In genomic region chr7:100922907-100923306, GRCm38 (mm10) we compare ENCODE assay signal across 10 mouse cellular contexts. TPM values are rescaled to one million over a fixed set of nuclear protein-coding genes. Genes with fewer than 3 reads are reported as not detected.
A peak's percentile ranks its signal among the peaks of the same experiment; 100 is the strongest.
DNase-seq lines count a peak whose midpoint lies in the region; ATAC-seq and TF ChIP-seq lines count a peak whose summit lies in the region.
"Had no signal": no experiment of that assay in that cellular context is flagged by ENCODE, and none has a peak within 500 bp of the region (broad histone marks: within the 10 kb centered on the region; RNA-seq: fewer than 3 reads in every experiment).

No protein-coding gene starts in this region.

- H3K27me3 ChIP-seq in hindbrain, embryonic 10.5 days (ENCODE audit: insufficient read depth, poor library complexity, severe bottlenecking) = no peaks in the 10 kb centered on the region
- no peaks in the 10 kb centered on the region for H3K27me3 ChIP-seq in hindbrain, embryonic 12.5 days
- no peaks in the 10 kb centered on the region for H3K27me3 ChIP-seq in lung, postnatal 0 days (replicated peaks; ENCODE audit: insufficient read depth, low read length)
- no peaks in the 10 kb centered on the region for H3K27me3 ChIP-seq in embryonic facial prominence, embryonic 13.5 days
- no peaks in the 10 kb centered on the region for H3K27me3 ChIP-seq in neural tube, embryonic 15.5 days (replicated peaks)

- no peaks in the 10 kb centered on the region for H3K9me3 ChIP-seq in hindbrain, embryonic 10.5 days
- no peaks in the 10 kb centered on the region for H3K9me3 ChIP-seq in hindbrain, embryonic 12.5 days (replicated peaks)
- H3K9me3 ChIP-seq in lung, postnatal 0 days (ENCODE audit: low read length) = no peaks in the 10 kb centered on the region
- no peaks in the 10 kb centered on the region for H3K9me3 ChIP-seq in embryonic facial prominence, embryonic 13.5 days
- no peaks in the 10 kb centered on the region for H3K9me3 ChIP-seq in neural tube, embryonic 15.5 days (replicated peaks)
- H3K9me3 ChIP-seq: megakaryocyte, embryonic 14.5 days had no signal

- 89% methylated on average over 4 of the region's 4 CpGs for WGBS in hindbrain, embryonic 10.5 days
- 94% methylated on average over 4 of the region's 4 CpGs for WGBS in hindbrain, embryonic 12.5 days
- WGBS in lung, postnatal 0 days = 66% methylated on average over 4 of the region's 4 CpGs
- WGBS in lung, adult 2 months = 69% methylated on average over 4 of the region's 4 CpGs
- 88% methylated on average over 4 of the region's 4 CpGs for WGBS in embryonic facial prominence, embryonic 13.5 days
- 77% methylated on average over 4 of the region's 4 CpGs for WGBS in neural tube, embryonic 15.5 days

- TF ChIP-seq CTCF in lung, postnatal 0 days (IDR thresholded peaks at IDR 0.05) = no peak
- TF ChIP-seq CTCF in lung, adult 2 months (IDR thresholded peaks at IDR 0.05; ENCODE audit: insufficient read depth, low read length) = no peak

- H3K9ac ChIP-seq in hindbrain, embryonic 12.5 days = no peak overlapping the region
- H3K9ac ChIP-seq in lung, postnatal 0 days (replicated peaks; ENCODE audit: low read depth) = no peak overlapping the region
- 0 out of 2 replicates have a peak overlapping the region, but pooled peaks have one; percentile 16 for H3K9ac ChIP-seq in embryonic facial prominence, embryonic 13.5 days
- no peak overlapping the region for H3K9ac ChIP-seq in neural tube, embryonic 15.5 days (replicated peaks)

- TF ChIP-seq EP300 in lung, postnatal 0 days (IDR thresholded peaks at IDR 0.05) = no peak

- H3K4me3 ChIP-seq in hindbrain, embryonic 10.5 days = no peak overlapping the region
- no peak overlapping the region for H3K4me3 ChIP-seq in hindbrain, embryonic 12.5 days
- H3K4me3 ChIP-seq in lung, postnatal 0 days (ENCODE audit: low read depth, low read length) = no peak overlapping the region
- H3K4me3 ChIP-seq in lung, adult 2 months (replicated peaks; ENCODE audit: extremely low read depth, low read depth, low read length) = no peak overlapping the region
- no peak overlapping the region for H3K4me3 ChIP-seq in embryonic facial prominence, embryonic 13.5 days
- no peak overlapping the region for H3K4me3 ChIP-seq in neural tube, embryonic 15.5 days (replicated peaks)
- H3K4me3 ChIP-seq: megakaryocyte, embryonic 14.5 days had no signal

- DNase-seq in hindbrain, embryonic 10.5 days (ENCODE audit: low spot score) = no peak
- DNase-seq in lung, postnatal 0 days (ENCODE audit: low spot score) = no peak
- no peak for DNase-seq in lung, adult 2 months
- no peak for DNase-seq in natural killer cell, adult 2 months (ENCODE audit: low spot score in 2 of 2)
- no peak for DNase-seq in layer of hippocampus, adult 11-12 months (ENCODE audit: low spot score)
- DNase-seq: kidney, adult 18-20 months had no signal

- no peak for ATAC-seq in hindbrain, embryonic 12.5 days (ENCODE audit: low FRiP score)
- ATAC-seq in lung, postnatal 0 days = no peak
- no peak for ATAC-seq in embryonic facial prominence, embryonic 13.5 days (ENCODE audit: insufficient number of reproducible peaks, insufficient read depth, low FRiP score, low TSS enrichment, low read depth)
- ATAC-seq in neural tube, embryonic 15.5 days (ENCODE audit: low FRiP score) = no peak

- peak overlapping the region; percentile 25; the same call in 1 of the 2 replicates for H3K27ac ChIP-seq in hindbrain, embryonic 10.5 days
- no peak overlapping the region for H3K27ac ChIP-seq in hindbrain, embryonic 12.5 days
- H3K27ac ChIP-seq in lung, postnatal 0 days (ENCODE audit: low read length) = peak overlapping the region; percentile 32; the same call in 1 of the 2 replicates
- H3K27ac ChIP-seq in embryonic facial prominence, embryonic 13.5 days = no peak overlapping the region
- H3K27ac ChIP-seq in neural tube, embryonic 15.5 days (replicated peaks) = peak overlapping the region; percentile 64

- H3K4me1 ChIP-seq in hindbrain, embryonic 10.5 days (replicated peaks) = peaks cover 99% of the 10 kb centered on the region
- H3K4me1 ChIP-seq in hindbrain, embryonic 12.5 days = peaks cover 79% of the 10 kb centered on the region
- peaks cover 62% of the 10 kb centered on the region for H3K4me1 ChIP-seq in lung, postnatal 0 days (ENCODE audit: insufficient read depth, low read depth, low read length)
- H3K4me1 ChIP-seq in lung, adult 2 months (ENCODE audit: control insufficient read depth, insufficient read depth, low read length) = peaks cover 5% of the 10 kb centered on the region; the same call in 1 of the 2 replicates
- peaks cover 88% of the 10 kb centered on the region for H3K4me1 ChIP-seq in embryonic facial prominence, embryonic 13.5 days
- peaks cover 69% of the 10 kb centered on the region for H3K4me1 ChIP-seq in neural tube, embryonic 15.5 days

- TF ChIP-seq POLR2A in lung, adult 2 months (IDR thresholded peaks at IDR 0.05; ENCODE audit: borderline replicate concordance, extremely low read depth, low read depth, low read length) = no peak

- H3K4me2 ChIP-seq in hindbrain, embryonic 12.5 days (replicated peaks) = no peak overlapping the region
- H3K4me2 ChIP-seq in lung, postnatal 0 days (replicated peaks; ENCODE audit: low read depth, low read length) = 0 out of 2 replicates have a peak overlapping the region, but pooled peaks have one; percentile 11
- H3K4me2 ChIP-seq in embryonic facial prominence, embryonic 13.5 days = no peak overlapping the region
- H3K4me2 ChIP-seq in neural tube, embryonic 15.5 days = no peak overlapping the region

- peaks cover 68% of the 10 kb centered on the region for H3K36me3 ChIP-seq in hindbrain, embryonic 10.5 days
- peaks cover 7% of the 10 kb centered on the region; the same call in 1 of the 2 replicates for H3K36me3 ChIP-seq in hindbrain, embryonic 12.5 days
- no peaks in the 10 kb centered on the region for H3K36me3 ChIP-seq in lung, postnatal 0 days (ENCODE audit: insufficient read depth, low read length)
- H3K36me3 ChIP-seq in embryonic facial prominence, embryonic 13.5 days = peaks cover 43% of the 10 kb centered on the region
- no peaks in the 10 kb centered on the region for H3K36me3 ChIP-seq in neural tube, embryonic 15.5 days

RNA-seq across cellular contexts. Expression of gene Arhgef17, which starts 9.0 kb away (rescaled TPM):
- 6.7 and 8.2 TPM in 2 replicates for polyA plus RNA-seq in hindbrain, embryonic 10.5 days (2016; fragmentation: Nextera tagmentation; extraction: Ambion mirVana)
- 9.1 and 9.6 TPM in 2 replicates for polyA plus RNA-seq in hindbrain, embryonic 12.5 days (2016; fragmentation: Nextera tagmentation; extraction: Ambion mirVana)
- polyA plus RNA-seq in lung, postnatal 0 days (2015; fragmentation: Nextera tagmentation; extraction: Ambion mirVana) = 5.8 and 7.0 TPM in 2 replicates
- polyA plus RNA-seq in lung, adult 2 months (2012; rRNA removed) = 56.6 and 59.0 TPM in 2 replicates
- 8.0 and 8.3 TPM in 2 replicates for polyA plus RNA-seq in embryonic facial prominence, embryonic 13.5 days (2015; fragmentation: Nextera tagmentation; extraction: Ambion mirVana)
- 12.2 and 12.9 TPM in 2 replicates for polyA plus RNA-seq in neural tube, embryonic 15.5 days (2015; fragmentation: Nextera tagmentation; extraction: Ambion mirVana)

RNA-seq across cellular contexts. Expression of gene P2ry6, which starts 51.5 kb away (rescaled TPM):
- 2.3 and 3.3 TPM in 2 replicates for polyA plus RNA-seq in hindbrain, embryonic 10.5 days (2016; fragmentation: Nextera tagmentation; extraction: Ambion mirVana)
- polyA plus RNA-seq in hindbrain, embryonic 12.5 days (2016; fragmentation: Nextera tagmentation; extraction: Ambion mirVana) = 2.8 and 3.1 TPM in 2 replicates
- 9.9 and 11.2 TPM in 2 replicates for polyA plus RNA-seq in lung, postnatal 0 days (2015; fragmentation: Nextera tagmentation; extraction: Ambion mirVana)
- polyA plus RNA-seq in lung, adult 2 months (2012; rRNA removed) = 59.1 and 61.6 TPM in 2 replicates
- 3.6 and 5.6 TPM in 2 replicates for polyA plus RNA-seq in embryonic facial prominence, embryonic 13.5 days (2015; fragmentation: Nextera tagmentation; extraction: Ambion mirVana)
- polyA plus RNA-seq in neural tube, embryonic 15.5 days (2015; fragmentation: Nextera tagmentation; extraction: Ambion mirVana) = 4.1 and 4.6 TPM in 2 replicates

RNA-seq across cellular contexts. Expression of gene Relt, which starts 59.7 kb away (rescaled TPM):
- polyA plus RNA-seq in hindbrain, embryonic 10.5 days (2016; fragmentation: Nextera tagmentation; extraction: Ambion mirVana) = 3.6 and 4.8 TPM in 2 replicates
- 3.6 and 4.5 TPM in 2 replicates for polyA plus RNA-seq in hindbrain, embryonic 12.5 days (2016; fragmentation: Nextera tagmentation; extraction: Ambion mirVana)
- polyA plus RNA-seq in lung, postnatal 0 days (2015; fragmentation: Nextera tagmentation; extraction: Ambion mirVana) = 2.8 and 3.8 TPM in 2 replicates
- polyA plus RNA-seq in lung, adult 2 months (2012; rRNA removed) = 13.1 and 20.0 TPM in 2 replicates
- polyA plus RNA-seq in embryonic facial prominence, embryonic 13.5 days (2015; fragmentation: Nextera tagmentation; extraction: Ambion mirVana) = 4.2 TPM in 2 replicates
- 5.9 and 6.3 TPM in 2 replicates for polyA plus RNA-seq in neural tube, embryonic 15.5 days (2015; fragmentation: Nextera tagmentation; extraction: Ambion mirVana)

Comparison
In these comparisons a context has a peak if more than half of its experiments do, and no peak if none do; other contexts are left out.
1. H3K27ac ChIP-seq: peak in hindbrain, embryonic 10.5 days (single experiment), lung, postnatal 0 days (single experiment) and neural tube, embryonic 15.5 days (single experiment); none in hindbrain, embryonic 12.5 days (single experiment) and embryonic facial prominence, embryonic 13.5 days (single experiment).